Mouse (Mus musculus): ENCODE measurements around the gene Fez2. TPM values are rescaled to one million over a fixed set of nuclear protein-coding genes. Genes with fewer than 3 reads are reported as not detected.
A peak's percentile ranks its signal among the peaks of the same experiment; 100 is the strongest.

Gene Fez2
- polyA plus RNA-seq, 1 experiment from 2014 or later, result 35.3 TPM

DNA sequence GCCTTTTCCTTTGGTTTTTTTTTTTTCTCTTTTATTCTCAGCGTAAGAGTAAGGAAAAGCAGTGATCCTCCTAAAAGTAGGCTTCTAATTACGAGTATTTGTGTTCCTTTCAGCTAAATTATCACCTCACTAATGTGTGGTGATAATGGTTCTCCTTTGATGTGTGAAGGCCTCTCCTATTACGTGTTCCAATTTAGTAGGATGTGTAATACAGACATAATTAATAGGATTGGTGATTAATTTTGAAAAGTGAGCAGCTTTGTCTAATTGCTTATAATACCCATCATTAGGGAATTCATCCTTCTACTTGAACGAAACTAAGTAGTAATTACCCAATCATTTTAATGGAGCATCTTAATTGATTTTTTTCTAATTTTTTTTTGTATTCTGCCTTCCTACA lies 60.2 kb downstream of the Fez2 start:
- Histone ChIP-seq H3K27ac (no peak overlapping the region), H3K4me1 (replicated peaks) (peaks cover 15% of the 10 kb centered on the region), H3K9ac (replicated peaks) (no peak overlapping the region), H3K36me3 (0 out of 2 replicates have a peak, but pooled peaks cover 5% of the 10 kb centered on the region), H3K27me3 (no peaks in the 10 kb centered on the region), H3K4me3 (replicated peaks) (no peak overlapping the region), H3K4me2 (replicated peaks) (no peak overlapping the region), H3K9me3 (no peaks in the 10 kb centered on the region)
- ATAC-seq, result no peak
- 69% methylated on average over 4 of the region's 4 CpGs for WGBS

DNA sequence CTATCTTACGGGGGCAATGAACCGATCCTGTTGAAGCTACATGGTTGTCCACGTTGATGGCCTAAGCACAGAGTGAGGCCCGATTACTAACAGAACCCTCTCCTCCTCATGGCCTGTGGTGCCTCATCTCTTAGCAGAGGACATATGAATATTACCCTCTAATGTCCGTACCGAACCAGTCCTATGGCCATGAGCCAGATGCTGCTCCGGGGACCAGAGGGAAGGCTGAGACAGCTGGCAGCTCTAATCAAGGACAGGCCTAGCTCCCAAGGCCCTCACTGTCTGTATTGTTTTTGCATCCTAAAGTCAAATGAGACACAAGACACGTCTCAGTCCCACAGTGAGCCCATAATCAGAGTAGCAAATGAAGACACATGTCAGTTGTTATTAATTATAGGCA lies 62.3 kb downstream of the Fez2 start:
- ATAC-seq, result no peak
- H3K4me1 ChIP-seq (replicated peaks), result peaks cover 16% of the 10 kb centered on the region
- WGBS, result 73% methylated on average over 8 of the region's 8 CpGs
- H3K27me3 ChIP-seq, result no peaks in the 10 kb centered on the region
- H3K36me3 ChIP-seq, result 0 out of 2 replicates have a peak, but pooled peaks cover 5% of the 10 kb centered on the region
- H3K4me3 ChIP-seq (replicated peaks), result no peak overlapping the region
- no peaks in the 10 kb centered on the region for H3K9me3 ChIP-seq
- H3K4me2 ChIP-seq (replicated peaks), result no peak overlapping the region
- H3K27ac ChIP-seq, result peak overlapping the region; percentile 10; the same call in 1 of the 2 replicates
- no peak overlapping the region for H3K9ac ChIP-seq (replicated peaks)

DNA sequence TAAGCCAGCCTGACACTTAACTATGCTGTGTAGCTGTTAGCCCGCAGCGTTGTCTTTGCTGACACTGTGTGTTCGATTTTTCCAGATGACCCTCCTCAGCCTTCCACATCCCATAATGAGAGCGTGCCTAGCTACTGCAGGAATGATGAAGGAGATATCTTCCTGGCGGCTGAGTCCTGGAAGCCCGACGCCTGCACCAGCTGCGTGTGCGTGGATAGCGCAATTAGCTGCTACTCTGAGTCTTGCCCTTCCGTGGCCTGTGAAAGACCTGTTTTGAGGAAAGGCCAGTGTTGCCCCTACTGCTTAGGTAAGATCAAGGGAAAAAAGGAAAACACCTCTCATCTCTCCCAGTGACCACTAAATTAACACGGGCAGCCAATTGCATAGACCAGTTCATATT lies 63.1 kb downstream of the Fez2 start:
- ATAC-seq, result peak; percentile 24; the same call in 1 of the 2 replicates
- no peak overlapping the region for H3K4me2 ChIP-seq (replicated peaks)
- H3K9me3 ChIP-seq, result no peaks in the 10 kb centered on the region
- H3K27me3 ChIP-seq, result no peaks in the 10 kb centered on the region
- H3K36me3 ChIP-seq, result 0 out of 2 replicates have a peak, but pooled peaks cover 5% of the 10 kb centered on the region
- H3K27ac ChIP-seq, result peak overlapping the region; percentile 44; the same call in 1 of the 2 replicates
- peaks cover 20% of the 10 kb centered on the region for H3K4me1 ChIP-seq (replicated peaks)
- no peak overlapping the region for H3K9ac ChIP-seq (replicated peaks)
- no peak overlapping the region for H3K4me3 ChIP-seq (replicated peaks)
- WGBS, result 77% methylated on average over 12 of the region's 12 CpGs

DNA sequence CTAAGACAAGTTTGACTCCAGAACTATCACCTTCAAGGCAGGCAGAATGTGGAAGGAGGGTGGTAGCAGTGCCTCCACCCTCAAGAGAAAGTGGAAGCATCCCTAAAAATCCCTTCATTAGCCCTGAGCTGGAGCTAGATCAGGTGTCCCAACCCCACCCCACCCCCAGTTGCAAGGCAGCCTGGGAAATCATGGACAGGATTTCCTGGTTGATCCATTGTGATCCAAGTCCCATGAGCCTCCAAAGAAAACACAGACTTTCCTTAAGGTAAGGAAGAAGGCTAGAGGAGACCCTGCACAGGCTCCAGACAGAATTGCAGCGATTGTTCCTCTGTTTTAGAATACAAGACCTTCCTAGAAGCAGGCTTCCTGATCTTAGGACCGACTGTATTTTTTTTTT lies 63.5 kb downstream of the Fez2 start:
- H3K4me2 ChIP-seq (replicated peaks), result no peak overlapping the region
- H3K9ac ChIP-seq (replicated peaks), result no peak overlapping the region
- no peaks in the 10 kb centered on the region for H3K27me3 ChIP-seq
- peak overlapping the region; percentile 44; the same call in 1 of the 2 replicates for H3K27ac ChIP-seq
- no peak overlapping the region for H3K4me3 ChIP-seq (replicated peaks)
- 0 out of 2 replicates have a peak, but pooled peaks cover 5% of the 10 kb centered on the region for H3K36me3 ChIP-seq
- H3K4me1 ChIP-seq (replicated peaks), result peaks cover 20% of the 10 kb centered on the region
- WGBS, result 89% methylated on average over 2 of the region's 2 CpGs
- H3K9me3 ChIP-seq, result no peaks in the 10 kb centered on the region
- no peak for ATAC-seq

DNA sequence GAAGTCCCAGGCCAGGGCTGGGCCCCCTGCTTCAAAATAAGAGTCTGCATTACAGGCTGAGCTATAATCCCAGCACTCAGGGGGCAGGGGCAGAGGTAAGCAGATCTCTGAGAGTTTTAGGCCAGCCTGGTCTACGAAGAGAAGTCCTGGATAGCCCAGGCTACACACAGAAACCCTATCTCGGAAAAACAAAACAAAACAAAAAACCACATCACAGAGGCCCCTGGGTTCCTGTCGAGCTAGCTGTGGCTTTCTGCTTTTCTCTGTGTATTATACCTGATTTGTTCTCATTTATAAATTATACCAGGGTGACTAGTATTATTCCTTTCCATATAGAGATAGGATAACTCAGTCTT lies 65.5 kb downstream of the Fez2 start:
- H3K4me3 ChIP-seq (replicated peaks), result no peak overlapping the region
- H3K9me3 ChIP-seq, result no peaks in the 10 kb centered on the region
- WGBS, result 84% methylated on average over 3 of the region's 3 CpGs
- H3K4me1 ChIP-seq (replicated peaks), result peaks cover 16% of the 10 kb centered on the region
- ATAC-seq, result no peak
- H3K9ac ChIP-seq (replicated peaks), result no peak overlapping the region
- H3K27me3 ChIP-seq, result no peaks in the 10 kb centered on the region
- H3K27ac ChIP-seq, result no peak overlapping the region
- H3K4me2 ChIP-seq (replicated peaks), result no peak overlapping the region
- 0 out of 2 replicates have a peak, but pooled peaks cover 5% of the 10 kb centered on the region for H3K36me3 ChIP-seq

DNA sequence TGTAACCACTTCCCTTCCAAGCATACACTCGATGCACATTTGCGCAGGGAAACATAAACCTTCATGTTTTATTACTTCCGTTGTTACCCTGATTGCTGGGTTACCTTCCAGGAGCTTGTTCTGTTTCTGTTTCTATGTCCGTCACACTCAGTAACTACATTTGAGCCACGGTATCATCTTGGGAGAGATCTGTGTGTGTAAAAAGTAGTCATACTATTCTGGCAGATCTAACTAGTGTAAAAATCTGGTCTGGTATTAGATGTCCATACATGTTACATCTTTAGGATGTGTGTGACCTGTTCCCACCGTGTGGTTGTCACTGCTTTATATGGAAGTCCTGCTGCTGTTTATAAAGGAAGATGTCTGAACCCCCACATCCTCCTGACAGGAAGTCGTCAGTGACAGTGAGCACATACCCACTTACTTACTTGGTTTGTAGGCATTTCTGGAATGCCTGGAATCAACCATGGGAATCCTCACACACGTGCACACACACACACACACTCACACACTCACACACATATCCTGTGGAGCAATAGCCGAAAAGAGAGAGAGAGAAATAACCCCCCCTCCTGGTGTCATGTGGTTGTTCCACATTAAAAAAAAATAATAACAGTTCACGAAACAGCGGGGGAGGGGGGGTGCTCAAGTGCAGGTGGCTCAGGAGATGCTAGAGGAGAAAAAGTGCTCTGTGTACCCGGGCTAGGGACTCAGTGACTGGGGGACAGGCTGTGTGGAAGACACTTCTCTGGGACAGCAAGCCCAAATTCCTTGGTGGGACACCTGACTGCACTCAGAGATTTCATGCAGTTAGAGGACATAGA lies 66.1 kb downstream of the Fez2 start:
- H3K4me3 ChIP-seq (replicated peaks), result no peak overlapping the region
- H3K27me3 ChIP-seq, result no peaks in the 10 kb centered on the region
- 86% methylated on average over 12 of the region's 12 CpGs for WGBS
- peaks cover 9% of the 10 kb centered on the region; the same call in 1 of the 2 replicates for H3K36me3 ChIP-seq
- H3K4me2 ChIP-seq (replicated peaks), result no peak overlapping the region
- peaks cover 16% of the 10 kb centered on the region for H3K4me1 ChIP-seq (replicated peaks)
- H3K9me3 ChIP-seq, result no peaks in the 10 kb centered on the region
- H3K27ac ChIP-seq, result no peak overlapping the region
- ATAC-seq, result no peak
- H3K9ac ChIP-seq (replicated peaks), result no peak overlapping the region

DNA sequence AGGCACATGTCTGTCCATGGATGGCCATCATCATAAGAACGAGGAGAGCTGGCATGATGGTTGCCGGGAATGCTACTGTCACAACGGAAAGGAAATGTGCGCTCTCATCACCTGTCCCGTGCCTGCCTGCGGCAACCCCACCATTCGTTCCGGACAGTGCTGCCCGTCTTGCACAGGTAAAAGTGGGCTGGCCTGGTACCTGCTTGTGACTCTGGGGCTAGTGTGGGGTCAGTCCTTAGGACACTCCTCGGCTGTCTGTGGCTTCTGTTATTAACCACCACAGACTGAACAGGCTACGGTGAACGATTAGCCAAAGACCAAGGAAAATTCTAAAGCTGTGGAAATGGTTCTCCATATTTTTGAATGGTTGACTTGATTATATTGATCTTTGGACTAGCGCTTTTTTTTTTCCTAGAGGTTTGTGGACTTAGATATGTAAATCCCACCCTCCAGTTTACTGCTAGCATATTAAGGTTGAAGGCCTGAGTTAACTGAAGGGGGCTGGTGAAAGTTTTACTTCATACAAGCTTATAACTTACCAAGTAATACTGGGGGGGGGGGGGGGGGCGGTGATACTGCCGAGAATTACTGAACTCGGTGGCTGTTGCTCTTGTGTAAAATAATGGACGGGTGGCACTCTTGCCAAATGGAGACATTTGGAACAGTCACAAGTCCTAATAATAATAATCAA lies 70.7 kb downstream of the Fez2 start:
- no peaks in the 10 kb centered on the region for H3K27me3 ChIP-seq
- peaks cover 5% of the 10 kb centered on the region; the same call in 1 of the 2 replicates for H3K4me1 ChIP-seq (replicated peaks)
- H3K9ac ChIP-seq (replicated peaks), result no peak overlapping the region
- no peaks in the 10 kb centered on the region for H3K9me3 ChIP-seq
- H3K36me3 ChIP-seq, result peaks cover 13% of the 10 kb centered on the region; the same call in 1 of the 2 replicates
- no peak overlapping the region for H3K27ac ChIP-seq
- no peak overlapping the region for H3K4me3 ChIP-seq (replicated peaks)
- ATAC-seq, result no peak
- no peak overlapping the region for H3K4me2 ChIP-seq (replicated peaks)
- WGBS, result 95% methylated on average over 17 of the region's 17 CpGs

DNA sequence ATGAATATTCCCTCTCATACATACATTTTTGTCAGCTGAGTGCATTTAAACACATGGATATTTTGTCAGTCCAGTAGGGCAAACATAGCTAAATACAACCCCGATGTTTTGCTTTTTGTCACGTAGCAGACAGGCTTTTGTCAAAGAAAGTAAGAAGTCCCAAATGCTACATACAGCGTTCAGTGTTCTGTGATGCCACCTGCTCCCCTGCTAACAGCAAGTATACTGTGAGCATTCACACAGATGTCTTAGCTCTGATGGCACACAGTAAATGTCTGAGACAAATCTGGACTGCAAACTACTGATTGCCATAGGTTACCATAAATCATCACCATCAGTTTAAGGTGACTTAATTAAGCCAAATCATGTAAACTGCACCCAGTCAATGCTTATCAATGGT lies 74.3 kb downstream of the Fez2 start:
- no peak overlapping the region for H3K4me2 ChIP-seq (replicated peaks)
- no peaks in the 10 kb centered on the region for H3K9me3 ChIP-seq
- no peaks in the 10 kb centered on the region for H3K27me3 ChIP-seq
- WGBS, result 91% methylated on average over 3 of the region's 3 CpGs
- H3K27ac ChIP-seq, result no peak overlapping the region
- H3K4me3 ChIP-seq (replicated peaks), result no peak overlapping the region
- H3K9ac ChIP-seq (replicated peaks), result no peak overlapping the region
- no peaks in the 10 kb centered on the region for H3K4me1 ChIP-seq (replicated peaks)
- no peak for ATAC-seq
- peaks cover 13% of the 10 kb centered on the region; the same call in 1 of the 2 replicates for H3K36me3 ChIP-seq

DNA sequence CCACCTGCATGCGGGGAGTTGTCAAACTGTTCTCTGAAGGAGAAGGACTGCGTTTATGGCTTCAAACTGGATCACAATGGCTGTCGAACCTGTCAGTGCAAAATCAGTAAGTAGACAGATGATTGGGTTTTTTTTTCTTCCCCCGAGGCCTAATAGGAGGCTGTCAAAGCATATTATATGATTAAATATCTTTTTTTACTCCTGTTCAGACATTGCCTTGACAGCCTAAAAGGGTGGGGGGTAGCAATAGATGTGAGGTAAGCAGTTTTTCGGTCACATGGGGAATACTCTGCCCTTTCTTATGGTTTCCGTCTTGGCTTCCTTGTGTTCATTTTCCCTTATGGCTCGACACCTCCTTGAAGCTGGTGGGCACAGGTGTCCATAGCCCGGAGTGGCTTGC lies 82.7 kb downstream of the Fez2 start:
- no peak overlapping the region for H3K27ac ChIP-seq
- H3K9me3 ChIP-seq, result no peaks in the 10 kb centered on the region
- H3K27me3 ChIP-seq, result no peaks in the 10 kb centered on the region
- no peak for ATAC-seq
- H3K36me3 ChIP-seq, result peaks cover 14% of the 10 kb centered on the region
- no peak overlapping the region for H3K9ac ChIP-seq (replicated peaks)
- H3K4me2 ChIP-seq (replicated peaks), result no peak overlapping the region
- WGBS, result 77% methylated on average over 8 of the region's 8 CpGs
- no peak overlapping the region for H3K4me3 ChIP-seq (replicated peaks)
- no peaks in the 10 kb centered on the region for H3K4me1 ChIP-seq (replicated peaks)

DNA sequence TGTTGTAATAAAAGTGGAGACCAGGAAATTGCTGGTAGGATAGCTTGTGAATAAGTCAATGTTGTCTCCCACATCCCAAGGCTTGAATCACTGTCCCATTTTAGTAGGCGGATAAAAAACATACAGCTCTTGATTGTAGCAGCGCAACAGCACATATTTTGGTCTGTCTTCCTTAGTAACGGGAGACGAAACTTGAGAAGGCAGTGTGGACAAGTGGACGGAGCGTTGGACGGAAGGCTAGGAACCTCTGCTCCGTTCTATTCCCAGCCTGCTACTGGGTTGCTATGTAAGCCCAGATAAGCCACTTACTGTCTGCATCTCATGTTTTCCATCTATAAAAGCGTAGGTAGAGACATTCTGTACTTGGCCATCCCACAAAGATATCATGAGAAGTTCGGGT lies 84.7 kb downstream of the Fez2 start:
- 93% methylated on average over 10 of the region's 10 CpGs for WGBS
- no peak overlapping the region for H3K27ac ChIP-seq

DNA sequence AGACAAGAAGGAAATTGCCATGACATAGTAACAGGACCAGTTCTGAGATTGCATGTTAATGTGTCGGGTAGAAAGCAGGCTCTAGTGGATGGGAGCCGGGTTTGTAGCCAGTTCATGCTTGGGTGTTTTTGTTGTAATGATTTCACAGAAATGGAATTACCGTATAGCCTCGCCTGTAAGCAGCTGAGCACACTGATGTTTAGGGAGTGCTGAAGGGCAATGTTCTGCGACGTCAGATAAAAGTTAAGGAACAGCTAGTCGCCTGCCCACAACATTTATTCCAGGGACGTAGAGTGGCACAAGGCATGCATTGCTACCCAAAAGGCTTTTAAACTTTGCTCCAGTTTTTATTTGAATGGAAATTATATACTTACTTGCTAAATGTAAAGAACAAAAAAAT lies 86.5 kb downstream of the Fez2 start:
- Histone ChIP-seq H3K36me3 (peaks cover 10% of the 10 kb centered on the region; the same call in 1 of the 2 replicates), H3K9ac (replicated peaks) (no peak overlapping the region), H3K4me1 (replicated peaks) (0 out of 2 replicates have a peak, but pooled peaks cover under 1% of the 10 kb centered on the region), H3K4me3 (replicated peaks) (no peak overlapping the region), H3K9me3 (no peaks in the 10 kb centered on the region), H3K27ac (no peak overlapping the region), H3K4me2 (replicated peaks) (no peak overlapping the region), H3K27me3 (no peaks in the 10 kb centered on the region)
- no peak for ATAC-seq
- 85% methylated on average over 8 of the region's 8 CpGs for WGBS

More for the DNA sequence above, 84.7 kb downstream of the Fez2 start:
- H3K4me2 ChIP-seq (replicated peaks), result no peak overlapping the region
- H3K9ac ChIP-seq (replicated peaks), result no peak overlapping the region
- no peaks in the 10 kb centered on the region for H3K4me1 ChIP-seq (replicated peaks)
- no peak for ATAC-seq
- no peaks in the 10 kb centered on the region for H3K27me3 ChIP-seq
- no peaks in the 10 kb centered on the region for H3K9me3 ChIP-seq
- H3K4me3 ChIP-seq (replicated peaks), result no peak overlapping the region
- peaks cover 14% of the 10 kb centered on the region for H3K36me3 ChIP-seq

DNA sequence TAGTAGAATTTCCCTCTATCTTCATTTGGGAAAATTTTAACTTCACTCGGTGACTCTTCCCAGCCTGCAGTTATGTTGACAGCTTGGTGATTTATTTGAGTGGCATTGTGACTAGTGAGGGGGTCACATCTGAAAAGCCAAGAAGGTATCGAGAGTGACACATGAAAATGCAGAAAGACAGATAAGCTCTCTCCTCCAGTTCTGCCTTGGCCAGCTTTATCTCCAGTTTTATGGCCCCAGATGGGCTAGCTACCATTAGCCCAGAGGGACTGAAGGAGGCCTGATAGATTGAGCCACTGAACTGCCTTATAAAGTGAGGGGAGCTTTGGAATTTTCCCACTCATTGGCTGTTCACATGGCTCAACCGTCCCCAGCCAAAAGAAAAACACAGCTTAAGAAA lies 89.7 kb downstream of the Fez2 start:
- ATAC-seq, result no peak
- WGBS, result 82% methylated on average over 3 of the region's 3 CpGs

More for the DNA sequence above, 89.7 kb downstream of the Fez2 start:
- Histone ChIP-seq H3K9ac (replicated peaks) (no peak overlapping the region), H3K36me3 (no peaks in the 10 kb centered on the region), H3K4me2 (replicated peaks) (no peak overlapping the region), H3K4me3 (replicated peaks) (no peak overlapping the region), H3K27ac (no peak overlapping the region), H3K27me3 (no peaks in the 10 kb centered on the region), H3K9me3 (no peaks in the 10 kb centered on the region), H3K4me1 (replicated peaks) (peaks cover 13% of the 10 kb centered on the region)

All from midbrain, embryonic 13.5 days (tissue).